Mouse (Mus musculus) myocyte (in vitro differentiated cells): ENCODE measurements around the gene Grid2. TPM values are rescaled to one million over a fixed set of nuclear protein-coding genes. Genes with fewer than 3 reads are reported as not detected.

Source experiments
- H3K27me3 ChIP-seq: one replicate; pipeline ENCODE4 v1.6.1; 2011; ENCODE audit not compliant: control insufficient read depth, insufficient read depth, insufficient read length
- H3K36me3 ChIP-seq: one replicate; pipeline ENCODE4 v1.6.1; 2011; ENCODE audit not compliant: control insufficient read depth, insufficient read depth
- H3K4me2 ChIP-seq: one replicate; pipeline ENCODE4 v1.6.1; 2011; ENCODE audit warnings: low read depth, control low read depth
- H3K4me3 ChIP-seq: one replicate; pipeline ENCODE4 v1.5.1; 2011; ENCODE audit warnings: mild to moderate bottlenecking, control low read depth, moderate library complexity
- H3K79me2 ChIP-seq: one replicate; pipeline ENCODE4 v1.6.1; 2011; ENCODE audit not compliant: control insufficient read depth, insufficient read depth
- H3ac ChIP-seq: one replicate; pipeline ENCODE4 v1.6.1; 2011; ENCODE audit not compliant: control insufficient read depth, insufficient read length
- CEBPB ChIP-seq: IDR thresholded peaks from 2 replicates; pipeline ENCODE4 v1.6.1; 2011; ENCODE audit warnings: mild to moderate bottlenecking, moderate library complexity; ENCODE audit not compliant: poor library complexity, insufficient read depth, severe bottlenecking
- E2F4 ChIP-seq: IDR thresholded peaks from one replicate; pipeline ENCODE4 v1.6.1; 2011; ENCODE audit warnings: mild to moderate bottlenecking, control low read depth, moderate library complexity; ENCODE audit not compliant: insufficient read depth
- MAX ChIP-seq: IDR thresholded peaks from one replicate; pipeline ENCODE4 v1.6.1; 2011; ENCODE audit warnings: low read depth, mild to moderate bottlenecking, control low read depth
- MYOD1 ChIP-seq, 3 experiments: IDR thresholded peaks; one replicate each; pipeline ENCODE4 v1.6.1; 2011; ENCODE audit warnings: control low read depth in 2 of 3, low read depth in 2 of 3, mild to moderate bottlenecking in 2 of 3, moderate library complexity in 1 of 3; ENCODE audit not compliant: insufficient read length in 2 of 3, control insufficient read depth in 1 of 3
- MYOG ChIP-seq, 3 experiments: IDR thresholded peaks; one replicate each; pipeline ENCODE4 v1.6.1; 2011; ENCODE audit warnings: control low read depth in 2 of 3, low read depth in 2 of 3, mild to moderate bottlenecking in 2 of 3; ENCODE audit not compliant: insufficient read length in 2 of 3, control insufficient read depth in 1 of 3, insufficient read depth in 1 of 3
- POLR2A ChIP-seq: IDR thresholded peaks from one replicate; pipeline ENCODE4 v1.6.1; 2011; ENCODE audit warnings: low read depth, mild to moderate bottlenecking, control low read depth, moderate library complexity; ENCODE audit not compliant: insufficient read length
- POLR2AphosphoS2 ChIP-seq: IDR thresholded peaks from one replicate; pipeline ENCODE4 v1.6.1; 2011; ENCODE audit warnings: low read depth, control low read depth; ENCODE audit not compliant: insufficient read length
- REST ChIP-seq: IDR thresholded peaks from one replicate; pipeline ENCODE4 v1.6.1; 2011; ENCODE audit warnings: mild to moderate bottlenecking, control low read depth, moderate library complexity; ENCODE audit not compliant: insufficient read depth, insufficient read length
- SRF ChIP-seq: IDR thresholded peaks from one replicate; pipeline ENCODE4 v1.6.1; 2011; ENCODE audit warnings: low read depth; ENCODE audit not compliant: control insufficient read depth, insufficient read length
- TCF12 ChIP-seq: IDR thresholded peaks from one replicate; pipeline ENCODE4 v1.6.1; 2011; ENCODE audit warnings: mild to moderate bottlenecking, control low read depth; ENCODE audit not compliant: poor library complexity, insufficient read depth, severe bottlenecking
- TCF3 ChIP-seq: IDR thresholded peaks from one replicate; pipeline ENCODE4 v1.6.1; 2011; ENCODE audit warnings: low read depth, control low read depth; ENCODE audit not compliant: insufficient read length
- USF1 ChIP-seq: IDR thresholded peaks from one replicate; pipeline ENCODE4 v1.6.1; 2011; ENCODE audit warnings: low read depth, mild to moderate bottlenecking, control low read depth, moderate library complexity
- polyA plus RNA-seq: library from polyadenylated mRNA; unstranded; fragments of >200 nt; fragmentation: generic; extraction: Trizol; gene quantifications from one replicate; pipeline ENCODE4 v1.2.1, GENCODE M21; 2012; ENCODE audit warnings: missing spikeins

Gene Grid2
- polyA plus RNA-seq, 1 experiment = not detected

DNA sequence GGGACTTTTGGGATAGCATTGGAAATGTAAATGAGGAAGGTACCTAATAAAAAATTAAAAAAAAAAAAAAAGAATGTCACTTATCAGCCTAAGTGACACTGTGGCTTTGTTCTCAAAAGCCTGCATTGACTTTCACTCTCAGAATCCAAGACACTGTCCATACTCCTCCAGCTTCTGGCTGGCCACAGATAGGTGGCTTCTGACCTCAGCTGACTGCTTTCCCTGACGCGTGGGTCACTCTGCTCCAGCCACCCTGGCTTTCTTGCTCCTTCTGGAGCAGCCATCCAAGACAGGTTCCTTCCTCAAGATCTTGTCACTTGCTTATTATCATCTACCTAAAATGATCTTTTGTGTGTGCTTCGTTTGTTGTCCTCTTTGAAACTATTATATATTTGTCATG, 1298.0 kb downstream of the Grid2 start:
- H3K79me2 ChIP-seq = no peaks in the 10 kb centered on the region

GRCm38 (mm10) chr6:64555220-64555619, 1299.5 kb downstream of the Grid2 start:
- no peaks in the 10 kb centered on the region for H3K27me3 ChIP-seq
- H3K4me3 ChIP-seq = no peak overlapping the region
- TF ChIP-seq CEBPB (no peak), TCF12 (no peak), TCF3 (no peak), USF1 (no peak), MAX (no peak), POLR2AphosphoS2 (no peak), REST (no peak), E2F4 (no peak), MYOG (IDR thresholded peaks at IDR 0.05; ENCODE audit: control insufficient read depth in 1 of 3, insufficient read depth in 1 of 3, insufficient read length in 2 of 3, low read depth in 2 of 3) (no peak), MYOD1 (IDR thresholded peaks at IDR 0.05; ENCODE audit: control insufficient read depth in 1 of 3, insufficient read length in 2 of 3, low read depth in 2 of 3) (no peak), SRF (no peak), POLR2A (no peak)
- H3ac ChIP-seq = no peak overlapping the region
- H3K36me3 ChIP-seq = no peaks in the 10 kb centered on the region
- H3K4me2 ChIP-seq = no peak overlapping the region
- no peaks in the 10 kb centered on the region for H3K79me2 ChIP-seq

More for the DNA sequence above, 1298.0 kb downstream of the Grid2 start:
- Histone ChIP-seq H3ac (no peak overlapping the region), H3K27me3 (no peaks in the 10 kb centered on the region), H3K36me3 (no peaks in the 10 kb centered on the region), H3K4me3 (no peak overlapping the region), H3K4me2 (no peak overlapping the region)
- TF ChIP-seq TCF3 (no peak), SRF (no peak), POLR2A (no peak), CEBPB (no peak), MYOD1 (IDR thresholded peaks at IDR 0.05; ENCODE audit: control insufficient read depth in 1 of 3, insufficient read length in 2 of 3, low read depth in 2 of 3) (no peak), POLR2AphosphoS2 (no peak), E2F4 (no peak), MYOG (IDR thresholded peaks at IDR 0.05; ENCODE audit: control insufficient read depth in 1 of 3, insufficient read depth in 1 of 3, insufficient read length in 2 of 3, low read depth in 2 of 3) (no peak), USF1 (no peak), TCF12 (no peak), REST (no peak)

GRCm38 (mm10) chr6:64568599-64568998, 1312.9 kb downstream of the Grid2 start:
- H3K27me3 ChIP-seq = no peaks in the 10 kb centered on the region
- TF ChIP-seq POLR2A = no peak
- TF ChIP-seq MYOG (IDR thresholded peaks at IDR 0.05; ENCODE audit: control insufficient read depth in 1 of 3, insufficient read depth in 1 of 3, insufficient read length in 2 of 3, low read depth in 2 of 3) = no peak
- TF ChIP-seq E2F4 = no peak
- no peak overlapping the region for H3ac ChIP-seq
- no peak overlapping the region for H3K4me2 ChIP-seq
- H3K79me2 ChIP-seq = no peaks in the 10 kb centered on the region
- no peaks in the 10 kb centered on the region for H3K36me3 ChIP-seq
- no peak overlapping the region for H3K4me3 ChIP-seq

- no peak overlapping the region for H3K4me2 ChIP-seq
- H3K36me3 ChIP-seq = no peaks in the 10 kb centered on the region
- no peak overlapping the region for H3K4me3 ChIP-seq
- H3ac ChIP-seq = no peak overlapping the region
- no peaks in the 10 kb centered on the region for H3K27me3 ChIP-seq
- no peaks in the 10 kb centered on the region for H3K79me2 ChIP-seq
- TF ChIP-seq TCF12 = no peak
- TF ChIP-seq SRF = no peak
- TF ChIP-seq REST = no peak
- no peak for TF ChIP-seq POLR2AphosphoS2
- TF ChIP-seq MAX = no peak
- no peak for TF ChIP-seq CEBPB
- TF ChIP-seq POLR2A = no peak
- TF ChIP-seq MYOG (IDR thresholded peaks at IDR 0.05; ENCODE audit: control insufficient read depth in 1 of 3, insufficient read depth in 1 of 3, insufficient read length in 2 of 3, low read depth in 2 of 3) = no peak
- TF ChIP-seq TCF3 = no peak
- no peak for TF ChIP-seq USF1
These were observed 1325.7 kb downstream of the Grid2 start for GRCm38 (mm10) chr6:64581338-64581737.

DNA sequence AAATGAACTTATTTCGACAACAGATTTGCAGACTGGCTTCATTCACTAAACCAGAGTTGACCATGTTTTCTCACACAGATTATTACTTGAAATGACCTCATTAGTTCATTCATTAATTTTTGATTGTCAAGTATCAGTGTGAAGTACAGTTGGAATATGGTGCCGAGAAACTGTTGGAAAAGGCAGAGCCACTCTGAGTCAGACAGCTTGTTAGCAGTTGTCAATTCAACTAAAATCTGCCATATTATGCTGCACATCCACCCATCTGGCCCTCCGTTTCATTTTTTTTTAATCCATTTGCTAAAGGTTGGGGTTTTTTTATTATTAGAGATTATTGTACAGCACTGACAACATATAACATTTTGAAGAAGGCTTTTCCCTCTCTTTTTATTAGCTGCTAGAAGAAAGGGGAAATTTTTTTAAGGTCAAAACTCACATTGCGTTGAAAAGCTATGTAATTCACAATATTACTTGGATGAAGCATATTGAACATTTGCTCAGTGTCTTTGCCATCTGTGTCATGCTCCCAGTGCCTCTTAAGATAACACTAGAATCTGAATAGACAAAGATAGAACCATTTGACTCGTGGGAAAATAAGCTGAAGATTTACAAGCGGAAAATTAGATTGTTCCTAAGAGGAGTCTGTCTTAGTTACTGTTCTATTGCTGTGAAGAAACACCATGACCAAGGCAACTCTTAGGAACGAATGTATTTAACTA, 1333.0 kb downstream of the Grid2 start:
- H3K79me2 ChIP-seq = no peaks in the 10 kb centered on the region
- H3K4me3 ChIP-seq = no peak overlapping the region
- no peak for TF ChIP-seq POLR2A
- no peak for TF ChIP-seq REST
- no peak for TF ChIP-seq POLR2AphosphoS2
- TF ChIP-seq MYOD1 (IDR thresholded peaks at IDR 0.05; ENCODE audit: control insufficient read depth in 1 of 3, insufficient read length in 2 of 3, low read depth in 2 of 3) = no peak
- no peak for TF ChIP-seq E2F4
- TF ChIP-seq SRF = no peak
- no peak for TF ChIP-seq MYOG (IDR thresholded peaks at IDR 0.05; ENCODE audit: control insufficient read depth in 1 of 3, insufficient read depth in 1 of 3, insufficient read length in 2 of 3, low read depth in 2 of 3)
- TF ChIP-seq MAX = no peak
- TF ChIP-seq TCF12 = no peak
- TF ChIP-seq CEBPB = no peak
- TF ChIP-seq TCF3 = no peak
- no peak for TF ChIP-seq USF1
- H3K27me3 ChIP-seq = no peaks in the 10 kb centered on the region
- H3K4me2 ChIP-seq = no peak overlapping the region
- no peak overlapping the region for H3ac ChIP-seq
- H3K36me3 ChIP-seq = no peaks in the 10 kb centered on the region
